Mouse (Mus musculus): Measurements from ENCODE around the gene Faap20.

The Faap20 gene

GRCm38 (mm10) chr4:155249648-155250351 lies at the start of gene Faap20:
Gene Faap20 (plus strand): TSS chr4:155249802.
- peak; percentile 88 to 90 for DNase-seq

GRCm38 (mm10) chr4:155200861-155201390 lies 48.7 kb upstream of the Faap20 start:
- no peak for DNase-seq

GRCm38 (mm10) chr4:155201764-155202163 lies 47.8 kb upstream of the Faap20 start:
- no peak for DNase-seq

GRCm38 (mm10) chr4:155205919-155206318 lies 43.7 kb upstream of the Faap20 start:
- no peak for DNase-seq

GRCm38 (mm10) chr4:155206498-155206897 lies 43.1 kb upstream of the Faap20 start:
- no peak for DNase-seq

- no peak for DNase-seq
Observed at GRCm38 (mm10) chr4:155207841-155208240, 41.8 kb upstream of the Faap20 start.

GRCm38 (mm10) chr4:155208613-155209012 lies 41.0 kb upstream of the Faap20 start:
- peak in 1 of 2 experiments; percentile 63 for DNase-seq

GRCm38 (mm10) chr4:155209079-155209478 lies 40.5 kb upstream of the Faap20 start:
- no peak for DNase-seq

- no peak for DNase-seq
Observed at GRCm38 (mm10) chr4:155209494-155209893, 40.1 kb upstream of the Faap20 start.

GRCm38 (mm10) chr4:155213052-155213751 lies 36.4 kb upstream of the Faap20 start:
- peak; percentile 72 to 74 for DNase-seq

- DNase-seq, result no peak
Observed at GRCm38 (mm10) chr4:155213752-155214054, 35.9 kb upstream of the Faap20 start.

- no peak for DNase-seq
Observed at GRCm38 (mm10) chr4:155214188-155214587, 35.4 kb upstream of the Faap20 start.

- DNase-seq, result no peak
Observed at GRCm38 (mm10) chr4:155214793-155215192, 34.8 kb upstream of the Faap20 start.

- DNase-seq, result no peak
Observed at GRCm38 (mm10) chr4:155215203-155215602, 34.4 kb upstream of the Faap20 start.

- DNase-seq, result no peak
Observed at GRCm38 (mm10) chr4:155215773-155216630, 33.6 kb upstream of the Faap20 start.

- DNase-seq, result no peak
Observed at GRCm38 (mm10) chr4:155217241-155218103, 32.1 kb upstream of the Faap20 start.

- DNase-seq, result no peak
Observed at GRCm38 (mm10) chr4:155218104-155218732, 31.4 kb upstream of the Faap20 start.

GRCm38 (mm10) chr4:155219271-155220212 lies 30.1 kb upstream of the Faap20 start:
- DNase-seq, result no peak

GRCm38 (mm10) chr4:155220213-155221100 lies 29.1 kb upstream of the Faap20 start:
- no peak for DNase-seq

- no peak for DNase-seq
Observed at GRCm38 (mm10) chr4:155221106-155221505, 28.5 kb upstream of the Faap20 start.
